Mouse (Mus musculus): Measurements from ENCODE around the gene Zbtb16. TPM values are rescaled to one million over a fixed set of nuclear protein-coding genes. Genes with fewer than 3 reads are reported as not detected.

Gene Zbtb16
- polyA plus RNA-seq, 1 experiment from 2014 or later = 6.8 TPM

DNA sequence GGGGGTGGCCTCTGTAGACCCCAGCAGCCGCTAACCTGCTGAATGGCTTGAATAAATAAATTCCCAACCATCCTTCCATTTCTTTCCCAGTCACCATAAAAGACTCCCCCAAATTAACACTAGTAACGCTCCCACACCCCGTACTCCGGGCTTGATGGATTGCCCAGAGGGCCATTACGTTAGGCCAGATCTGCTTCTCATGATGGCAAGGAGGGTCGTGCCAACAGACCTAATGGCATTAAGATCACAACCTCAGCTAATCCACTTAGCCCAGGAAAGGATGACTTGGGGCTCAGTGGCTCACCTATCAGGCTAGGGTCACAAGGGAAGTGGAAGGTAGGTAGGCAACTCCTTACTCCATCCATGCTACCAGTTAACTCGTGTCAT is 12.7 kb downstream of the Zbtb16 start:
- Histone ChIP-seq H3K9ac (no peak overlapping the region), H3K4me1 (replicated peaks) (peaks cover 10% of the 10 kb centered on the region), H3K27me3 (no peaks in the 10 kb centered on the region), H3K4me3 (no peak overlapping the region), H3K4me2 (no peak overlapping the region), H3K9me3 (no peaks in the 10 kb centered on the region), H3K36me3 (no peaks in the 10 kb centered on the region), H3K27ac (replicated peaks) (no peak overlapping the region)
- WGBS = 43% methylated on average over 7 of the region's 7 CpGs
- ATAC-seq (ENCODE audit: low FRiP score, low read depth) = no peak

DNA sequence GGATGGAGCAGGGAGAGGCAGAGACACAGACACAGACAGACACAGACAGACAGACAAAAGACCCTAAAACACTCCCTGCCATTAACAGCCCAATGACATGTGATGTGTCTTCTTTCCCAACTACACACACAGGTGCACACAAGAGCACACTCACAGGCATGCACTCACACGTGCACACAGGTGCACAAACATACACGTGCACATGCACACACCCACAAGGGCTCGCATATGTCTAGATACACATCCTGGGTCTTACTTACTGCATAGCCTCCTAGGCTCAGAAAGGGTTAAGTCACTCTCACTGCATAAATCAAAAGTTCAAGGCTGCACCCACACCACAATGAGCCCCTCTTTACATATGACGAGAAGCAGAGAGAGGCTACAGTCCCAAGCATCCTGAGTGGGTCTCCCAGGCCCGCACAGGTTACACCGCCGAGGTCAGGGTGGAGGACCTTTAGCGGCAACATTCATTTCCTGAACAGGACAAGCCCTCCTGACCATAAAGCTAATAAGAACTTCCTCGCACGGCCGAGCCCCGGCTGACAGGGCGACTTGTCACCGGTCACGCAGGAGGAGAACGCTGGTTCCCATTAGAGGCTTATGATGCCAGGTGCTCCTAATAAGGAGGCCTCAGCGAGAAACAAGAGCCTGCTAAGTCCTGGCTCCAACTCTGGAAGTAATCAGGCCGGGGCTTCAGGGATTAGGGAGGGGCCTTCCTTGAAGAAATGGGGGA is 13.3 kb downstream of the Zbtb16 start:
- 51% methylated on average over 18 of the region's 18 CpGs for WGBS
- H3K9ac ChIP-seq = no peak overlapping the region
- H3K27ac ChIP-seq (replicated peaks) = no peak overlapping the region
- H3K9me3 ChIP-seq = no peaks in the 10 kb centered on the region
- no peak overlapping the region for H3K4me3 ChIP-seq
- H3K27me3 ChIP-seq = no peaks in the 10 kb centered on the region
- ATAC-seq (ENCODE audit: low FRiP score, low read depth) = no peak
- H3K4me2 ChIP-seq = no peak overlapping the region
- peaks cover 10% of the 10 kb centered on the region for H3K4me1 ChIP-seq (replicated peaks)
- H3K36me3 ChIP-seq = no peaks in the 10 kb centered on the region

DNA sequence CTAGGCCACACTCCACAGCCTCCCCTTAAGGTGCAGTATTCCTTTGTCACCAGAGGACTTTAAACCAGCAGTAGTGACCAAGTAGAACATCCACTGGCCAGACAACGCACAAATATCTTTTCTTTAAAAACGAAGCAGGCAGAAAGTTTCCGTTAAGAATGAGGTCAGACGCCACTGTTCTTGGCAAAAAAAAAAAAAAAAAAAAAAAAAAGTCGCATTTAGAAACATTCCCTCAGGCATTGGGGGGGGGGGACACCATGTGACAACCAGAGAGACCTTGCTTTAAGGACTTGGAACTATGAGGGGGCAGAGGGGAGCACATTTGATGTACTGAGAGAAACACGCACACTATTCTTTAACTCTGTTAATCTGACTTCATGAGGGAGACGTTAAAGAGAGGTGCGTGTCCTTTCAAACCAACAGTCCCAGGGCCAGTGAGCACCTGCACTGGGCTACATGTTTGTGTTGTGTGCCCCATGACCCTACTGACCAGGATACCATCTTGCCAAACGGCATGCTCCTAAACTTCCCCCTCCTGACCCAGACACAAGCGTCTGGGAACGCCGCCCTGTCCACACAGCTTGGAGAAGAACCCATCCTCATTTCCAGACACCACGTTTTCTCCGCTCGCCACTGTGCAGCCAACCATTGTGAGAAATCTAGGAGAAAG is 14.0 kb downstream of the Zbtb16 start:
- peaks cover 10% of the 10 kb centered on the region for H3K4me1 ChIP-seq (replicated peaks)
- no peak overlapping the region for H3K4me3 ChIP-seq
- no peaks in the 10 kb centered on the region for H3K9me3 ChIP-seq
- WGBS = 73% methylated on average over 15 of the region's 15 CpGs
- H3K27ac ChIP-seq (replicated peaks) = no peak overlapping the region
- ATAC-seq (ENCODE audit: low FRiP score, low read depth) = no peak
- no peak overlapping the region for H3K9ac ChIP-seq
- H3K4me2 ChIP-seq = no peak overlapping the region
- no peaks in the 10 kb centered on the region for H3K36me3 ChIP-seq
- no peaks in the 10 kb centered on the region for H3K27me3 ChIP-seq

DNA sequence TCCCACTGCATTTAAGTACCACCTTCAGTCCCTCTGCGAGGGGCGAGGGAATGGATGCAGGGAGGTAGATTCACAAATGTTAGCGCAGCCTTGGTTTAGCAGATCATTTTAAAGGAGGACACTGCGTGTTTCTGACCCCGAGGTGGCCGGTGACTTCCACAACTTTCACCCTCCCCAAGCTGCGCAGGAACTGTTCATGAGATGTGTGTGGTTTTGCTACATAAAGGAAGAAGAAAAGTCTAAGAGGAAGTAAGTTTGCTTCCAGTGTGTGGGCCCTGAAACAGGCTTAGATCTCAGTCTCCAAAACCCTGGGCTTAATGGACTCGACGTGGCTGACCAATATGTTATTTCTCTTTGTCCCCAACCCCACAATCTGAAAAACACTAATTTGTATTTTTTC is 14.6 kb downstream of the Zbtb16 start:
- Histone ChIP-seq H3K9me3 (no peaks in the 10 kb centered on the region), H3K9ac (no peak overlapping the region), H3K4me2 (no peak overlapping the region), H3K4me3 (no peak overlapping the region), H3K36me3 (no peaks in the 10 kb centered on the region), H3K27me3 (no peaks in the 10 kb centered on the region), H3K4me1 (replicated peaks) (peaks cover 10% of the 10 kb centered on the region), H3K27ac (replicated peaks) (no peak overlapping the region)
- ATAC-seq (ENCODE audit: low FRiP score, low read depth) = no peak
- 87% methylated on average over 9 of the region's 9 CpGs for WGBS

DNA sequence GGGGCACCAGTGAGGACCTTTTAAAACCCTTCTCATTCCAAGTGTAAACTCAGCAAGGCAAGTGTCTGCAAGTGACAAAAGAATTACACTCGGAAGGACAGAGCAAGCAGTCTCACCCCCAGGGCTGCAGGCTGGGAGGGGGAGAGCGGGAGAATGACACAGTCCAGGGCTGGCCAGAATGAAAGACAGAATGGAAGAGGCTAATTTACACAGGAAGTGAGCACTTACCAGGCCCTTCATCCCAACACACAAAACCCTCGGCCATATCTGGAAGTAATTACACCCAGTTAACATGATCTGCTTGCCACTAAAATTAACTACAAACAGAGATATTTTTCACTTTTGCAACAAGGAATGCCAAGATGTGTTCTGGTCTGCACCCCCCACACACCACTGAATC is 15.2 kb downstream of the Zbtb16 start:
- H3K4me3 ChIP-seq = no peak overlapping the region
- H3K9me3 ChIP-seq = no peaks in the 10 kb centered on the region
- H3K27ac ChIP-seq (replicated peaks) = no peak overlapping the region
- peaks cover 10% of the 10 kb centered on the region for H3K4me1 ChIP-seq (replicated peaks)
- no peaks in the 10 kb centered on the region for H3K27me3 ChIP-seq
- no peak overlapping the region for H3K4me2 ChIP-seq
- no peak overlapping the region for H3K9ac ChIP-seq
- WGBS = 38% methylated on average over 3 of the region's 3 CpGs
- no peak for ATAC-seq (ENCODE audit: low FRiP score, low read depth)
- H3K36me3 ChIP-seq = no peaks in the 10 kb centered on the region

DNA sequence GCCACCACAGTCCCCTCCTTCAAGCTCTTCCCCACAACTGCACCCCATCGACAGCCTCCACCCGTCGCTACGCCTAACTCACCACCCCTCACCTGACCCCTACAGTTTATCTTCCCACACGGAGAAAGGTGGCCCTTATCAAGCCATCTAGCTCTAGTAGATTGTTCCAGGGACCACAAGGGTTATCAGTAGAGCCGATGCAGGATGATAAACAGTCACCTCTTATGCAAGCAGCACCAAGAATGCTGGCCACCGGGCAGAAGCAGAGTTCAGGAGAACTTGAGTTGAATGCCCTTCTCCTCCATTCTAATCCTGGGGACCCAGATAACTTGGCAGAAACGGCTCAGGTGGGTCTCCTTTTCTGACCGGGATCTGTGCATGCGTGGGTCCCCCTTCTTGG is 16.3 kb downstream of the Zbtb16 start:
- Histone ChIP-seq H3K27ac (replicated peaks) (no peak overlapping the region), H3K4me1 (replicated peaks) (peaks cover 13% of the 10 kb centered on the region), H3K4me2 (no peak overlapping the region), H3K9me3 (no peaks in the 10 kb centered on the region), H3K36me3 (no peaks in the 10 kb centered on the region), H3K9ac (no peak overlapping the region), H3K27me3 (no peaks in the 10 kb centered on the region), H3K4me3 (no peak overlapping the region)
- 89% methylated on average over 10 of the region's 10 CpGs for WGBS
- ATAC-seq (ENCODE audit: low FRiP score, low read depth) = no peak

DNA sequence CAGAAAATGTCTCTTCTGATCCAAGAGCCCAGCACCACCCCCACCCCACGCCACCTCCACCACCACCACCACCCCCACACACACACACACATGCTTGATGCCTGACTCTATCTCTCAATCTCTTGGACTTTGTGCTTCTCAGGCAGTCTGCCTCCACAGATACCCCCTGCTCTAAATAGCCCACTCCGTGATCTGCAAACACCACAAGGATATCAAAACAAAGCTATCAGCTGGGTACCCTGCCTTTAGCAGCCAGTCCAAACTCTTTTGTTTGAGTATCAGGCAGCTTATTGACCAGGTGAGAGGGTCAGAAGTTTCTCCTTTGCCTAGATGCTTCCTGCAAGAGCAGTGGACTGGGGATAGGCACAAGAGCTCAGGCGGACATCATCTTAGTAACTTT is 16.9 kb downstream of the Zbtb16 start:
- no peak for ATAC-seq (ENCODE audit: low FRiP score, low read depth)
- WGBS = 87% methylated on average over 3 of the region's 3 CpGs
- no peaks in the 10 kb centered on the region for H3K9me3 ChIP-seq

DNA sequence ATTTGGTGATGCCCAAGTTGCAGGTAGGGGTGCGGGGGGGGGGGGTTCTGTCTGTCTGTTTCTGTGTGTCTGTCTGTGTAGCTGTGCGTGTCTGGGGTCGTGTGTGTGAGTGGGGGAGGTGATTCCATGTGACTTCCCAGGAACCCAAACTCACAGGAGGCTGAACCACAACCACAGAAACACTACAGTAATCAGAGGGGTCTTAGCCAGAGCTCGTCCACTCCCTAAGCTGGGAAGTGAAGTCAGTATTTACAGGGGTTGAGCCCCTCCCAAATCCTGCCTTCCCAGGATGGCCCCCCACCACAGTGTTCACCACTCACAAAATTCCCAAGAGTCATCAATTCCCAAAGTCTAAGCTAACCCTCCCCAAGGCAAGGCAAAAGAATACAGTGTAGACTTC is 18.1 kb downstream of the Zbtb16 start:
- WGBS = 88% methylated on average over 4 of the region's 4 CpGs
- no peak for ATAC-seq (ENCODE audit: low FRiP score, low read depth)

More for the DNA sequence above, 16.9 kb downstream of the Zbtb16 start:
- no peak overlapping the region for H3K4me2 ChIP-seq
- peaks cover 16% of the 10 kb centered on the region for H3K4me1 ChIP-seq (replicated peaks)
- H3K9ac ChIP-seq = no peak overlapping the region
- no peaks in the 10 kb centered on the region for H3K27me3 ChIP-seq
- no peak overlapping the region for H3K4me3 ChIP-seq
- no peaks in the 10 kb centered on the region for H3K36me3 ChIP-seq
- H3K27ac ChIP-seq (replicated peaks) = no peak overlapping the region

DNA sequence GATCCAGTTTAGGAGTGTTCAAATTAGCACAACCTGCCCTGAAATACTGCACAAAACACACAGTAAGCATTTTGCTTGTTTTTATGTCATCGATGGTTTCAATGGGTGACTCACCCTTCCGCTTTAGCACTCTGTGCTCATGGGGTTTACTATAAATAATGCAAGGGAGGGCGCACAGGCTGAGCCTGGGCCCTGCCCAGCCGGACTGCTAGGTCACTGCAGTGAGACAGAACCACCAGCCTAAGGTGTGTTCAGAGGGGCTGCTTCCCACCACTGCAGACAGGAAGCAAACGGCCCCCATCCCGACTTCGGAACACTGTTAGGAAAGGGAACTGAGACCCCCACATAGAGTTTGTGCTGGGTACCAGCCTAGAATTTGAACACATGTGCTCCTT is 18.6 kb downstream of the Zbtb16 start:
- Histone ChIP-seq H3K9ac (no peak overlapping the region), H3K9me3 (no peaks in the 10 kb centered on the region), H3K27ac (replicated peaks) (no peak overlapping the region), H3K36me3 (no peaks in the 10 kb centered on the region), H3K4me1 (replicated peaks) (peaks cover 7% of the 10 kb centered on the region), H3K27me3 (no peaks in the 10 kb centered on the region), H3K4me3 (no peak overlapping the region), H3K4me2 (no peak overlapping the region)
- no peak for ATAC-seq (ENCODE audit: low FRiP score, low read depth)
- 90% methylated on average over 7 of the region's 7 CpGs for WGBS

More for the DNA sequence above, 18.1 kb downstream of the Zbtb16 start:
- H3K36me3 ChIP-seq = no peaks in the 10 kb centered on the region
- H3K9me3 ChIP-seq = no peaks in the 10 kb centered on the region
- H3K9ac ChIP-seq = no peak overlapping the region
- no peaks in the 10 kb centered on the region for H3K27me3 ChIP-seq
- H3K4me1 ChIP-seq (replicated peaks) = peaks cover 9% of the 10 kb centered on the region
- H3K27ac ChIP-seq (replicated peaks) = no peak overlapping the region
- H3K4me3 ChIP-seq = no peak overlapping the region
- no peak overlapping the region for H3K4me2 ChIP-seq

DNA sequence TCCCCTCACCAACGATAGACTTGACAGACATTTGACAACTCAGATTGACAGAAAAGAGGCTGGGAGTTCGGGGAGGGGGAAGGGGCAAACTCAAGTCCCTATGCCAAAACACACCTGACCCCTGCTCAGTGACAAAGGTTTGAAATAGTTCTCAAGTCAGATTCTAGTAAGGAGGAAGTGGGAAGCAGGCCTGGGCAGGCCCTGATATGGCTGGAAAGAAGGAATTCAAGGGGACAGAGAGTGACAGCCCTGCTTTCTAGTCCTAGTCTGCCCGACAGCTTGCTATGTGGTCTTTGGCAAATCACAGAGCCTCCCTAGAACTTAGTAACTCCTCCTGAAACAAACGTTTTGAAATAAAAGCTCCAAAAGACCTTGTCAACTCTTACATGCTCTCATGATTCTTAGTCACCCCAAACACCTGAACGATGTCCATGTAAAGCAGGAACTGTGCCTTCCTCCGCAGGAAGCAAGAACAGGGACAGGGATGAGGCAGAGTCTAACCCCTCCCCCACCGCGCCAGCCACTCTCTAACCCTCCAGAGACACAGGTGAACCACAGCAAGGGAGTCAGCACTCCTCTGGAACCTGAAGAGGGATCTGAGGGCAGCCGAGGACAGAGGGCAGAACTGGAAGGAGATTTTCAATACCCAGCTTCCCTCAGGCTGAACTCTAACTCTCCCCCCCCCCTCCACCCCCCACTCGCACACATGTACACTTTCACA is 19.2 kb downstream of the Zbtb16 start:
- no peak for ATAC-seq (ENCODE audit: low FRiP score, low read depth)

DNA sequence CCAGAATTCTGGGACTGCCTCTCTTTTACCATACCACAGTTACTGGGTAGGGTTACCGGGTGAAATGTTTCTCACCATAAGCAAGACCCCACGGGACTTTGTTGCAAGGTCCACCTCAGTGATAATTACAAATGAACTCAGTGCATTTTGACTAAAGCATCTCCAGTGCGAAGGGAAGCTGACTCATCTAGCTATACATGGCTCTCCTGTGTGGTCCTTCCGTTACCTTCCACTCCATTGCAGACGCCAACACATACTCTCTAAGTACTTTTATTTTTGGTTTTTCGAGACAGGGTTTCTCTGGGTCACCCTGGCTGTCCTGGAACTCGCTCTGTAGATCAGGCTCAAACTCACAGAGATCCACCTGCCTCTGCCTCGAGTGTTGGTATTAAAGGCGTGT is 19.9 kb downstream of the Zbtb16 start:
- H3K4me1 ChIP-seq (replicated peaks) = peaks cover 7% of the 10 kb centered on the region
- H3K4me2 ChIP-seq = no peak overlapping the region
- H3K27me3 ChIP-seq = no peaks in the 10 kb centered on the region
- H3K27ac ChIP-seq (replicated peaks) = no peak overlapping the region
- no peak for ATAC-seq (ENCODE audit: low FRiP score, low read depth)
- no peaks in the 10 kb centered on the region for H3K36me3 ChIP-seq
- no peak overlapping the region for H3K9ac ChIP-seq
- no peak overlapping the region for H3K4me3 ChIP-seq
- WGBS = 95% methylated on average over 9 of the region's 9 CpGs
- H3K9me3 ChIP-seq = no peaks in the 10 kb centered on the region

More for the DNA sequence above, 19.2 kb downstream of the Zbtb16 start:
- Histone ChIP-seq H3K27me3 (no peaks in the 10 kb centered on the region), H3K9me3 (no peaks in the 10 kb centered on the region), H3K4me2 (no peak overlapping the region), H3K9ac (no peak overlapping the region), H3K4me3 (no peak overlapping the region), H3K4me1 (replicated peaks) (peaks cover 7% of the 10 kb centered on the region), H3K36me3 (no peaks in the 10 kb centered on the region), H3K27ac (replicated peaks) (no peak overlapping the region)
- 61% methylated on average over 10 of the region's 10 CpGs for WGBS

DNA sequence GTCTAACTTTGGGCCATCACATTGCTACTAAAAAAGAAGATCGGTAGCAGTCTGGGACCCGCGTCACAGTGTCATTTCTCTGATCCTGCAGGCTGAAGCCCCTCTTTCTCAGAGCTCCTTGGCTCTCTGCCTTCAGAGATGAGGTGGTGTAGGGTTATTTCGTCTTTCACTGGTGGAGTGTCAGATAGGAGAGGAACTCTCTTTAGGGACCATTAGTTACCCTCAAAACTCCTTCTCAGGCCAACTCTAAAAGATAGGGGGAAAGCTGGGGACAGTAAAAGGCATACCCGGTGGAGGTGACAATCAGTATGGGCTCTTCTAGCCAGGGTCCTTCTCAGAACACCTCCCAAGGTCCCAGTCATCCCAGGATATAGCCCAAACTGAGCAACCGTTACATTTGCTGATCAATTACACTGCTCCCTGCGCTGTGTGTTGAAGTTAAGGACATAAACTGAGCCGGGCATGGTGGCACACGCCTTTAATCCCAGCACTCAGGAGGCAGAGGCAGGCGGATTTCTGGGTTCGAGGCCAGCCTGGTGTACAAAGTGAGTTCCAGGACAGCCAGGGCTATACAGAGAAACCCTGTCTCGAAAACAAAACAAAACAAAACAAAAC is 21.0 kb downstream of the Zbtb16 start:
- 86% methylated on average over 12 of the region's 12 CpGs for WGBS
- no peak for ATAC-seq (ENCODE audit: low FRiP score, low read depth)
- no peak overlapping the region for H3K27ac ChIP-seq (replicated peaks)
- no peak overlapping the region for H3K4me3 ChIP-seq
- no peaks in the 10 kb centered on the region for H3K36me3 ChIP-seq
- no peaks in the 10 kb centered on the region for H3K27me3 ChIP-seq
- H3K9me3 ChIP-seq = no peaks in the 10 kb centered on the region
- peaks cover 7% of the 10 kb centered on the region for H3K4me1 ChIP-seq (replicated peaks)
- no peak overlapping the region for H3K9ac ChIP-seq
- no peak overlapping the region for H3K4me2 ChIP-seq

Data from hindbrain, embryonic 15.5 days (tissue).